Mouse (Mus musculus): ENCODE data around the gene Carmil1.
A peak's percentile ranks its signal among the peaks of the same experiment; 100 is the strongest.

Gene Carmil1

GRCm38 (mm10) chr13:24260751-24261591, 19.6 kb downstream of the Carmil1 start:
- no peak for DNase-seq (ENCODE audit: low spot score in 2 of 2)

DNA sequence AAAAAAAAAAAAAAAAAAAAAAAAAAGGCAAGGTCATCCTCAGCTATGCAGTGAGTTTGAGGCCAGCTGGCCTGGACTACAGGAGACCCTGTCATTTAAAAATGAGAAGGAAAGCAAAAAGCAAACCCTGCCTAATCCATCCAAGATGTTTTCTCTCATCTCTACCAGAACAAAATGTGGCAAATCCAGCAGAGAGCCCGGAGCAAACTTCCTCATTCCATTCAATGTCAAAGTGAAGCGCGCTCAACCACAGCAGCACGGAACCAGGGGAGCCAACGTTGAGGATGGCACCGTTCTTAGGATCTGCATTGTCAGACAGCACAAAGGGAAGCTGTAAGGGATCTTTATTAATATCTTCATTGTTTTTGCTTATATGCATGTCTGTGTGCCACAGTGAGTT, 22.8 kb downstream of the Carmil1 start:
- no peak for DNase-seq (ENCODE audit: low spot score in 2 of 2)

DNA sequence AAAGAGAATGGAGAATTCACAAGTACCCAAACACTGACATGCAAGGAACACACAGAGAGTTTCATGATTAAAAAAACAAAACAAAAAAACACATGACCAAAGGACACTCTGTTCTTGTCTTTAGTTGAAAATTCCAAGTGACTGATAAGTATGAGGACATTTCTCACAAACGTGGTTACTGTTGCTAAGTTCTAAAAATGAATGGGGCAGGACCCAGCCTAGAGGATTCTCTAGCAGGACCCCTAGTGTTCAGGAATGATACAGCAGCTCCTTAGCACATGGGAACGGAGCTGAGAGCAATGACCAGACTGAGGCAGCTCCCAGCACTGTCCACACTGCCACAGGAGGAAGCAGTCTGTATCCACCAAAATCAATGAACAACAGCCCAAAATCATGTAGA, 26.6 kb downstream of the Carmil1 start:
- DNase-seq (ENCODE audit: low spot score in 2 of 2), result peak; percentile 82 to 85

GRCm38 (mm10) chr13:24253551-24253950, 27.0 kb downstream of the Carmil1 start:
- DNase-seq (ENCODE audit: low spot score in 2 of 2), result no peak

- no peak for DNase-seq (ENCODE audit: low spot score in 2 of 2)
These were observed 29.4 kb downstream of the Carmil1 start for GRCm38 (mm10) chr13:24251236-24251635.

DNA sequence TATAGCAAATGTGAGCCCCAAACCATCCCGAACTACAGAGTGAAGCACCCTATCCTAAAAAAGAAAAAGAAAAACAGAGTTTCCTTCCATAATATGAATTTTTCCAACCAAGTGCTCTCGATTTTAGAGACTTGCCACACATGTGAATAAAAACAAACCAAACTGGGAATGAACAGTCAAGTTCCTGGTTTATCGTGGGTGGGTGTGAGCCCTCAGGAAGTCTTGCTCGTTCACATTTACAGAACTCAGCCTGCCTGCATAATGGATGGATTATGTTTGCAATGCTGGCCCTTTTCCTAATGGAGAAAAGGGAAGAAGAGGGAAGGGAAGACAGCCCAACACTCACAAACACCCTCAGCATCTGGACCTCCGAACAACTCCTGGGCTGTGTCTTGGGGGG, 32.7 kb downstream of the Carmil1 start:
- DNase-seq (ENCODE audit: low spot score in 2 of 2), result no peak

DNA sequence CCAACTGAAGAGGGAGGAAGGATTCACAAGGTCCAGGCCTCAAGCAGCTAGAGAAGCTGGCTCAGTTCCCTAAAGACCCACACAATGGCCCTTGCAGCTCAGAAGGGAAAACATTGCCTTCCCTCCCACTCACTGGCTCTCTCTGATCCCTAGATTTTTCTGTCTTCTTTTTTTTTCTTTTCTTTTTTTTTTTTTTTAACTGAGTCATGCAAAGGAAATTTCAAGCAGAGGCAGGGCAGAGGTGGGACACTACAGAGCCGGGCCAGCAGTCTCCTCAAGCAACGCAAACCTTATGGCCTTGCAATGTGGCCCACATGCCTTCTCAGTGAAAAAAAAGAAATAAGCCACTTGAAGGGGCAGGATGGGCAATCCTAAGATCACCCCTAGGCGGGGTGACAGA, 33.2 kb downstream of the Carmil1 start:
- DNase-seq (ENCODE audit: low spot score in 2 of 2), result peak in 1 of 2 experiments; percentile 25

- DNase-seq (ENCODE audit: low spot score in 2 of 2), result no peak
These were observed 34.3 kb downstream of the Carmil1 start for GRCm38 (mm10) chr13:24246266-24246665.

DNA sequence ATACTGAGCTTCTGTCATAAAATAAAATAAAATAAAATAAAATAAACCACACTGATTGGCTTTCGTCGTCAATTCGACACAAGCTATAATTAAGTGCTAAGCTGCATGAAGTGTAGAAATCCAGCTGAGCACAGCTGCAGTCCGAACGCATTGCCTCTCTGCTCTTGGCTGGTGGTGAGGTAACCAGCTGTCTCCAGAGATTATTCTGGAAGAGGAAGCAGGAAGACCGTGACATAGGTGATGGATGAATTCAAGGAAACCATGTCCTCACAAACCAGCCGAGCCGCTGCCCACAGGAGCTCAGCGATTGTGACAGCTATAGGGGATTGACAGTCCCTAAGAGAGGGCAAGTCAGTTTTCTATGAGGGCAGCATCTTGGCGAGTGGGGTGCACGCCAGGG, 36.0 kb downstream of the Carmil1 start:
- peak; percentile 58 to 62 for DNase-seq (ENCODE audit: low spot score in 2 of 2)

DNA sequence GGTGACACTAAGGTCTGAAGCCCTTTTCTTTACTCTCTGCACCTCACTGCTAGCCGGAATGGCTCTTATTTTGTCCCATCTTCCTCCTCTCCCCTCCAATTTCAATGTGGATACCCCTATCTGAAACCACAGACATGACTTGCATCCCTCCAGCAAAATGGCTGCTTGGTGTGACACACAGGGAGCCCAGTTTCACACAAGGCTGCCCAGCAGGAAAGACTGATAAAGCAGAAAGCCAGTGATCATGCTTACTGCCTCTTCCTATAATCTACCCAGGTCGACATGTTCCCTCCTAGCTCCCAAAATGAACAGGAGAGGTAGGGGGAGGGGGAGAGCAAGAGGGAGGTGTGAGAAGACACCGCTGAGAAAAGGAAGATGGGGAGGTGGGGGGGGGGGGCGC, 36.6 kb downstream of the Carmil1 start:
- DNase-seq (ENCODE audit: low spot score in 2 of 2), result no peak

DNA sequence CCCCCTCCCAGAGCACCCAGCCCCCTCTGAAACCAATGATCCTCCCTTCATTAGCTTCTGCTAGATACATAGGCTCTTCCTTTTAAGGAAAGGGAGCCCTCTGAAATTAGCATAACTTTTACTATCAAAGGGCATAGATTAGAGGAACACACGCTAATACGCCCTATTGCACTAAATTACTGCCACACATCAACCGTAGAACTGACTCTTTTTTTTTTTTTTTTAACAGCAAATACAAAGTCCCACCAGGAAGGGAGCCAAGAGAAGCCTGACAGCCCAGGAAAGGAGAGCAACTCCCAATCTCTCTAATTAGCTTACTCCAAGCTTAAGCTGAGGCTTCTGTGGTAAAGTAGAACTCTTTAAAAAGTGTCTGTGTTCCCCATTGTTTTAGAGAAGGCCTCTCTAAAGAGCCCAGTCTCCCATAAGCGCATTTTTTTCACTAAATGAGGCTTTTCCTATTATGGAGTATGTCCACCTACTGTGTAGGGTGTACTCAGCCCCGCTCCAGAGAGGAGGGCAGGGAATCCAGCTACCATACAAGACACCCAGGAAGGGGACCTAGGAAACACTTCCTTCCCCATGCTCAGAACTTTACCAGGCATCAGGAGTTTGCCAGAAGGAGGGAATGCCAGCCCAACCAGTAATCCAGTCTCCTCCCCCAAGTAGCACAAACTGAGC, 38.0 kb downstream of the Carmil1 start:
- DNase-seq (ENCODE audit: low spot score in 2 of 2), result no peak

DNA sequence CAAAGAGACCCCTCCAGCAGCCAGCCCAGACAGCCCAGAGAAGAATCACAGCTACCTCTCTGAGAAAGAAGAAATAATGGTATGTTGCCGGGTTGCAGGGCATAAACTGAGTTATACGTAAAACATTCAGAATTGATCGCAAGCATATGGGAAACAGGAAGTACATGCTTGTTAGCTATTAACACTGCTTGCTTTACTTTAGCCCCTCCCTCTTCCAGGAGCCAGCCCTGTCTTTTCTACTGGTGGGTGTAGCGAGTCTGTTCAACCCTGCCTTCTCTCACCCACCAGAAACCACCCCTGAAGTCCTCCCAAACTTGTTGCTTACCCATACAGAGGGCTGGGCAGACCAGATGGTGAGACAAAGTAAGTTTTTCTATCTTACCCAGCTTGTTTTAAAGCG, 39.4 kb downstream of the Carmil1 start:
- DNase-seq (ENCODE audit: low spot score in 2 of 2), result no peak

DNA sequence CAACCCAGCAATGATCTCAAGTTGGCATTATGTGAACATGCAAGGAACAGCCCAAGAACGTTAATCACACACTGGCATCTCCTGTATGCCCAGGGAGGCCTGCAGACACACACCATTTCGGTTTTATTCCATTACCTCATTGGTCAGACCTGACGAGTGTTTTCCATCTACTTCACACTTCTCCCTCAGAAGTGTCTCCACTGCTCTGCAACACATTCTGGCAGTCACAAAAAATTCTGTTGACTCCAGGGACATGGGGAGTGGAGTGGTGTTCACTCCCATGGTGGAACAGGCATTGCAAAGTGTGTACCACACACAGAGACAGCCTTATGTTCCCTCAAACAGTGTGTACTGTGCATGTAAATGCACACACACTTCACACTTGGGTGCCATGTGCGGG, 40.2 kb downstream of the Carmil1 start:
- DNase-seq (ENCODE audit: low spot score in 2 of 2), result no peak

GRCm38 (mm10) chr13:24238456-24239120, 42.0 kb downstream of the Carmil1 start:
- DNase-seq (ENCODE audit: low spot score in 2 of 2), result no peak

- no peak for DNase-seq (ENCODE audit: low spot score in 2 of 2)
These were observed 43.9 kb downstream of the Carmil1 start for GRCm38 (mm10) chr13:24236736-24237135.

- DNase-seq (ENCODE audit: low spot score in 2 of 2), result no peak
These were observed 47.8 kb downstream of the Carmil1 start for GRCm38 (mm10) chr13:24232750-24233149.

DNA sequence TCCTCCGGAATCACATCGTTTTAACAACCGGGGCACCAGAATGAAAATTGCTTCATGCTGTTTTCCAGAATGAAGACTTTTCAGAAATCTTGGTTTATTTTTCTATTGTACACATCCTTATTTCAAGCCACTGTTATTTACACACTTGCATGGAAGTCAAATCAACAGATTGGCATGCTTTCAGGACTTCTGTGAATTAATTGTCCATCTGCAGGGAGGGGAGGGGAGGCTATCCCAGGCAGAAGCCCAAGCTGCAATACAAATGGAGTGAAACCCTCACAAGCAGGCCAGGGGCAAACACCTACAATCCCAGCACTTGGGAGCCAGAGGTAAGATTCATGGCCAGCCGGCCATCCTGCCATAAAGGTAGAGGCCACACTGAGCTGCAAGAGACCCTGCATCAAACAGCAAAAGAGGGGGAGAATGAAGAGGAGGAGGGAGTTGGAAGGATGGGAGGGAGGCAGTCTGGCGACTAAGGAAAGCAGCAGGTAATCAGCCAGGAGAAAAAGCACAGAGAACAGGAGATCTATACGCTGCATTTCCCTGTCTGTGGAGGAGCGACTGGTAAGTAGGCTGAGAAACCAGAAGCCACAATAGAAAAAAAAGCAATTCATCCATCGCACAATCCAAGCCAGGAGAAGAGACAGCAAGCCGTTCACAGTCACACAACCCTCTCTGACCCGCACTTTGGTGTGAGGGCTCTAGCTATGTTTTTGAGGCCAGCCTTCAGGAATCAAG, 48.7 kb downstream of the Carmil1 start:
- no peak for DNase-seq (ENCODE audit: low spot score in 2 of 2)

DNA sequence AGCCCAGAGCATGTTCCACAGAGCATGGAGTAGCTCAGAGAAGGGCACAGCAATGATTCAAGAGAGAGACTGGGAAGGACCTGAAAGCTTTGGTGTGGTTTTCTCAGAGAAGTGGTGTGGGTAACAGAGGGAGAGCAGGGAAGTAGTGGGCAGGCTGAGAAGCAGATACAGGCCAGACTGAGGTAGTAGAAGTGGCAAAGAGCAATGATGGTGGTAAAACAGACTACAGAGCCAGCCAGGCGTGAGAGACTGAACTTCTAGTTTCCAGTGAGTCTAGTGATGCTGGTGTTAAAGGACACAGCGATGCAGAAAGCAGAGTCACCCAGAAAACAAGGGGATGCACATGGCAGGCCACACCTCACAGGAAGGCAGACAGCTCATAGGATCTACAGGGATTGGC, 49.4 kb downstream of the Carmil1 start:
- DNase-seq (ENCODE audit: low spot score in 2 of 2), result no peak

- no peak for DNase-seq (ENCODE audit: low spot score in 2 of 2)
These were observed 50.0 kb downstream of the Carmil1 start for GRCm38 (mm10) chr13:24230541-24231095.

DNA sequence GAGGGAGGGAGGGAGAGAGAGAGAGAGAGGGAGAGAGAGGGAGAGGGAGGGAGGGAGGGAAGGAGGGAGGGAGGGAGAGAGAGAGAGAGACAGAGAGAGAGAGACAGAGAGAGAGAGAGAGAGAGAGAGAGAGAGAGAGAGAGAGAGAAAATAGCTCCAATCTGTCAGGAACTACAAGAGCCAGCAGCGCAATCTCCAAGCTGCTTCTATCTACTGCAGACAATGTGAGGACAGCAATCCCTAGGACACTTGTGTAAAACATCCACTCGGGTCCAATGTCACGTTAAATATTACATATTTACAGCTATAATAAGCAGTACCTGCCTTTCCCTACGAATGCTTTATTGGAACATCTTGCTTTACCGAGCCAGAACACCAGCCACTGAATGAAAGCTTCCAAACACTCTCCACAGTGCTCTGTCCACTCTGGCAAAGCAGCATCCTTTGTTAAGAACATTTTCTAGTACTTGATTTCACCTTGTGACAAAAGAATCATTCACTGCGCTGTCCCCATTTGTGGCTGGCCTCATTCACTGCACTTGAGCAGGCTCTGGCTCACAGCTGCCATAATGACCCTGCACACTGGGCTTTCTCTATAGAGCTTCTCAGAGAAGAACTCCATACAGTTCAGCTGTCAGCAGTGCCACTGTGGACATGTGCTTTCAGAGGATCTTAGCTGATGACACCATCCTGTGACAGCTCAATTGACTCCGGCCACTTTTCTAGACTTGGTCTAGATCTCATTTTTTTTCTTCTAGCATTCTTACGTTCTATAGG, 57.0 kb downstream of the Carmil1 start:
- no peak for DNase-seq (ENCODE audit: low spot score in 2 of 2)

DNA sequence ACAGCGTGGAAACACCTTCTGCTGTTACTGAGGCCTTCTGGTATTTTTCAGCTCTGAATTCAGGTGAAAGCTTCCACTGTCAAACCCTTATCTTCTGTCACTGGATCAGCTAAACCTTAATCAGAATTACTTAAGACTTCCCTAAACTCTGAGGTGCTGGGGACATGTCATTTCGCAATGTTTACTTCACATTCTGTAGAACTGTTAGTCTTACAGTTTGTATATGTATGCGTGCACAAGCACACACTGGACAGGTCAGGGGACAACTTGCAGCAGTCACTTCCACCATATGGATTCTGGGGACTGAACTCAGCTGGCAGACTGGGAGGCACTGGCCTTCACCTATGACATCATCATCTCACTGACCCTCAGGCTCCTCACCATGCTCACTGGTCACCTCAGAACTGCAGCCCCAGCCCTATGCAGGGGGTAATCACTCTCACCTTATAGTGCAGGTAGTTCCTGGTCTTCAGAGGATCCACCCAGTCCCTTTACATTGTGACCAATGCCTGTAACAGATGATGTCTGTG, 60.1 kb downstream of the Carmil1 start:
- no peak for DNase-seq (ENCODE audit: low spot score in 2 of 2)
